Mouse (Mus musculus): ENCODE data around the gene Sec16a.

DNA sequence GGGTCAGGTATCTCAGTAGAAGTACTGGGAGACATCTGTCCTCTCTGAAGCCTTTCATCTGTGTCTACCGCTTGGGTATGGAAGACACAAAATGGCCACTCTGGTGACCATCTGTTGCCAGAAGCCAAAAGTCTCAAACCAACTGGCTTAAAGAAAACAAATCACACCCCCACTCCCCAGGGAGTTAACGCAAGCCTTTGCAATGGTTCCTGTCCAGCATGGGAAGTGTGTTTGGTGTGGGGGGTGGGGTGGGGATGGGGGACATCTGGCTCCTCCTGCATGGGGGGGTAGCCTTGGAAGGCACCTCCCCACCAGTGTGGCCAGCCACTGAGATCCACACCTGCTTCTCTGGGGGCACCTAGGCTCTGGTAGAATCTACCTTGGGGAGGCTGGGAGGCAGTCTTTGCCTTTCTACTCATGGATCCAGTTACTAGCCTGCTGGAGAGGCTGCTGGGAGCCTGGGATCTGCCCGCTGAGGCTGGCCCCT, 41.9 kb upstream of the Sec16a start:
- TF ChIP-seq CTCF (IDR thresholded peaks at IDR 0.05; ENCODE audit: low read depth, low read length) (no peak), POLR2A (IDR thresholded peaks at IDR 0.05; ENCODE audit: insufficient read depth, low read length) (no peak)
